Mouse (Mus musculus) gastrocnemius, postnatal 10 days (tissue): ENCODE results near the gene Cftr. TPM values are rescaled to one million over a fixed set of nuclear protein-coding genes. Genes with fewer than 3 reads are reported as not detected.

ENCODE experiments used
- DNase-seq: peaks from one replicate; pipeline ENCODE4 v3.0.0; 2021; ENCODE audit warnings: mixed read lengths
- long read RNA-seq, 2 experiments: library from polyadenylated mRNA; stranded (forward); transcript quantifications; one replicate each; pipeline ENCODE4 v2.0.0; 2021
- total RNA-seq, 2 experiments: library from RNA; stranded (reverse); gene quantifications; 2 replicates each; pipeline ENCODE4 v1.2.3; 2021

Gene Cftr
- not detected for total RNA-seq
- long read RNA-seq, experiment 1: 0 reads
- long read RNA-seq, experiment 2: 0 reads

DNA sequence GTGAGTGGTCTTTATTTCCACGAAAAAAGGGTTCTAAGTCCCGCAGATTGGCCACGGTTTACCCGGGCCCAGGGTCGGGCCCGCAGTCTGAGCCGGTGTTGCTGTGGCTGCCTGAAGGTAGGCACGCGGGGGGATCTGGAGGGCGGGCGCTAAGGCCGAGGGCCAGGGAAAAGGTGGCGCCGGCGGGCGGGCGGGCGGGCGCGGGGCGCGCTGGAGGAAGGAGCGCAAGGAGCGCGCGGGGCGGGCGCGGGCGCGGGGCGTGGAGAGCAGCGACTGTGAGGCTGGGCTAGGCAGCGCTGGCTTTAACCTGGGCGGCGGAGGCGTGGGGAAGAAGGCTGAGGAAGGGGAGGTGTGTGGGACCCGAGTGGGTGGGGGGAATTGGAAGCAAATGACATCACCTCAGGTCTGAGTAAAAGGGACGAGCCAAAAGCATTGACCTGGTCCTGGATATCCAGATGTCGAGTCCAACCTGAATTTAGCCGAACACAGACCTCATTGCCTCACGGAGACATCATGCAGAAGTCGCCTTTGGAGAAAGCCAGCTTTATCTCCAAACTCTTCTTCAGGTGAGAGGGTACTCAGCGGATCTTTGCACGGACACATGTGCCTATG, at the start of gene Cftr:
Gene Cftr, plus strand, starts transcription at position 377 of the 612 bp plus-strand sequence.
- DNase-seq: no peak

DNA sequence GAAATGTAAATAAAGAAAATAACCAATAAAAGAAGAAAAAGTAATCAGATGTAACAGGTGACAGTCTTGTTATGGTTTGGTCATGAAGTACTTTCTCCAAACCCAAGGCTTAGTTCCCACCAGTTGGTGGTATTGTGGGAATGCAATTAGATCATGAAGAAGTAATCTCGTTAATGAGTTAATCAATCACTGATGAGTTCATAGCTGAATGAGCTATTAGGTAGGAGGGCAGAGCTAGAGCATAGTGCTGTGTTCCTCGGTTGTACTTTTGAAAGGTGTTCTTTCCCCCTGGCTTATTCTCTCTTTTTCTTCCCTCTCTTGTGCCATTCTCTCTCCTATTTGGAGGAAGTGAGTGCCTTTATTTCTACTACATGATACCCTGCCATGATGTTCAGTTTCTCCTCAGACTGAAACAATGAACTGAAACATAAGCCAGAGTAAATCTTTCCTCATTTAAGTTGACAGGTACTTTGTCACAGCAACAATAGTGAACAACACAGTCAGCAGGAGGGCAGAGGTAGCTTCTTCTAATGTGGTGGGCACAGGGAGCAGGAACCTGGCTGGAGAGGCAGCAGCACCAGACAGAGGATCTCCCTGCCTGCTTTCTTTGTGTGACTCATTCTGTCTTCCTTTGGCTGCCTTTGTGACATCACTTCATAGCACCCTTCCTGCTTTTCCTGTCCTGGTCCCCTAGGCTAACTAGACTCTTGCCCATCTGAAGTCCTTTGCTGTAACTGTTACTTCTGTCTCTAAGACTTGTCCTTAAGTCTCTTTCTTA, 43.1 kb upstream of the Cftr start:
- DNase-seq: no peak

DNA sequence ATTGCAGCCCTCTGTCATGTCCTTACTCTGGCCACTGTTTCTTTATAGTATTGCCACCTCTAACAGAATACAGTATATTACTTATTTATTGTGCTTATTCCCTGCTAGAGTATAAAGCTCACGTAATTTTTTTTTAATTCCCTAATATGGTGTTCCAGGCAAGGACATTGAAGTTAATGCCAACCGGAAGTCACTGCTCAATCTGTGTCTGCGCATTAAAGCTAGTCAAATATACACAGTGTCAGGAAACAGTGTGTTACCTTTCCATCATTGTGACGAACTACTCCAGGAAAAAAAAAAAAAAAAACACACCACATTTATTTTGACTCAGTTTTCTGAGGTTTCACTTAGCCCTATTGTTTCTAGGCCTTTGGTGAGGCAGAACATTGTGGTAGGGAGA, 42.4 kb upstream of the Cftr start:
- no peak for DNase-seq

DNA sequence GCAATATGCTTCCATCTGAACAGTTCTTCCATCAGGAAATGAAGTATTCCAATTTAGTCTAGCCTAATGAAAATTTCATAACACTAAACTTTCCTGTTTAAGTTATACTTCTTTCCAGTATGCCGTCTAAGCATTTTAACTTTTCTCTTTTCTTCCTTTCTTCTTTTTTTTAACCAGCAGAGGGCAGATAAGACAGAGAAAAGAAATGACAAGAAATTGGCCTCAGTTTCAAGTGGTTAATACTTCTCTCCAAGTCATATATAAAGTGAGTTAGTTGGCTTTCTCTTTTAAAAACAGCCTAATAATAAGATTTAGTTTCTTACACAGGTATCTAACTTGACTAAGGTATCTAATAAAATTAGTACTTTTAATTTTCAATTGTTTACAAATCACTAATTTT, 35.2 kb upstream of the Cftr start:
- DNase-seq: no peak

DNA sequence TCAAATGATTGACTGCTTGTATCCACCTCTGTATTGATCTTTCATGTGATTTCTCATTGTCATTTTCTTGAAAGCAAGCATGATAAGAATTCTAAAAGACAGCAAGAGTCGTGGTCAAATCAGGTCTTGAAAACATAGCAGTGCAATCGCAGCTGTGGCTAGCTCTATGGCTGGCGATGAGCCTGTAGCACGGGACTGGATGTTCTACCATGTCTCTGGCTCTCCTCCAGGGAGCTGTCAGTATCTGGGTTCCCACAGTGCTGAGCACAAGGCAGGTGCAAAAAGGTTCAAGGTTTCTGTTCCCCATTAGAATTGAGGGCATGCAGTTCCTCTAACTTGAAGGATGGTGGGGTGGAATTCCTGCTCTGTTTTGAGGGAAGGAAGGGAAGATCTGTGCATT, 17.5 kb upstream of the Cftr start:
- DNase-seq: no peak

- DNase-seq: no peak
These were observed 869 bp upstream of the Cftr start for GRCm38 (mm10) chr6:18169618-18170017.

- no peak for DNase-seq
These were observed 1.1 kb downstream of the Cftr start for GRCm38 (mm10) chr6:18171614-18172013.

GRCm38 (mm10) chr6:18177509-18177908, 7.0 kb downstream of the Cftr start:
- no peak for DNase-seq

GRCm38 (mm10) chr6:18180665-18181064, 10.2 kb downstream of the Cftr start:
- no peak for DNase-seq

DNA sequence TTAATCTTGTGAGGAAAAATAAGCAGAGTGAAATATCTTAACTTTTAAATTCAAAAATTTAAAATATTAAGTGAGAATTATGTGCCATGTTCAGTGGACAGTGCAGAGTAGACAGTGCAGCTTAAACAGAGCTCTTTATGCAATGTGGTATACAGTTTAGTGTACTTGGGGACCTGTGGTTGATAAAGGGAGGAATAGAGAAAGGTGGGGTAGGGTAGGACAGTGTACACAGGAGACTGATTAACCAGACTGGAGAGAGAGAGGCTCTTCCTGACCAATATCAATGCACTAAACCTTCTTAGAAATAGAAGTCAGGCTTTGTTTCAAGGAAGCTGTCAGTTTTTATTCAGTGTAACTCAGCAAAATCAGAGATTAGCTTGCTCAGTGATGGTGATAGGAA, 12.4 kb downstream of the Cftr start:
- no peak for DNase-seq

GRCm38 (mm10) chr6:18220691-18221090, 50.2 kb downstream of the Cftr start:
- DNase-seq: no peak

DNA sequence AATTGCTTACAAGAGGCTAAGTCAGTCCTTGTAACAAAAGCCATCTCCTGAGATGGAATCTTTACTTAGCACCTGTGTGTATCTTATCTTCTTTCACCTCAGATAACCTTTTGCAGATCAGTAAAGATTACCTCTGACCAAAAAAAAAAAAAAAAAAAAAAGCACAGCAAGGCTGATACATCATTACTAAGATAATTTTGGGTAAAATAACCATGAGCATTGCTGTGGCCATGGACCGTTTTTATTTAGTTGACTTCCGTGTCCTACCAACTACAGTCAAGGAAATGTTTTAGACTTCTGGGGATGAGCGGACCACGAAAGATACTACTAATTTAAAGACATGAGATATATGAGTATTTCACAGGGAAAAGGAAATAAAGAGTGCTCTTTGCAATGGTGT, 52.7 kb downstream of the Cftr start:
- no peak for DNase-seq

DNA sequence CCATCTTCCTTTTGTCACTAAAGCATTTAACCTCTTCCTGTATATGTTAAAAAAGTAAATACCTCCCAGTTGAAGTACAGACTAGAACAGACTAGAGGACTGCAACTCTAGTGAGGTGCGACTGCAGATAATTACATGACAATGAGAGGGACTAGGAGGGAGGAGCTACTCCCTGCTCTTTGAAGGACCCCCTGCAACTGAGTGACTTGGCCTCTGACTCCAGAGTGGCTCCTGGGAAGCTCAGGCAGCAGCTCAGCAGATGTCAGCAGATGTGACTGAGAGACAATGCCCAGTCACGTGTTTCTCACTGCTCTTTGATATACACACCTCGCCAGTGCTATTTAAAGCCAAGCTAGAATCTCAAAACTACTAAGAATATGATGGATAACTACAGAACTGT, 54.7 kb downstream of the Cftr start:
- no peak for DNase-seq

DNA sequence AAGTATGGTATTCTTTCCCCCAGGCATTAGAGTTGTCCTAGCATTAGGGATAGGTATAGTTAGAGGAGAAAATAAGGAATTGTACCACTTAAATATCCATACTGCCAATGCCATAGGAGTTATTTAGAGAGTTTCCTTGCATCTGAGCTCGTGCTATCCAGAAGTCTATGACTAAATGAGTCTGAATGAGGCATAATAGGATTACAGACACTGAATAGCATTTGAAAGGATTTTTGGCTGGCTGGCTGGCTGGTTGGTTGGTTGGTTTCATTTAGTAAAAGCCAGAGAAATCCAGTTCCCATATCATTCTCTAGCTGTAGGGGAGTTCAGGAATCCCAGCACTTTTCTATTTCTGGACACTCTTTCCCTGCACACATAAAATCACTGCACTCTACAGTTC, 76.0 kb downstream of the Cftr start:
- DNase-seq: no peak

DNA sequence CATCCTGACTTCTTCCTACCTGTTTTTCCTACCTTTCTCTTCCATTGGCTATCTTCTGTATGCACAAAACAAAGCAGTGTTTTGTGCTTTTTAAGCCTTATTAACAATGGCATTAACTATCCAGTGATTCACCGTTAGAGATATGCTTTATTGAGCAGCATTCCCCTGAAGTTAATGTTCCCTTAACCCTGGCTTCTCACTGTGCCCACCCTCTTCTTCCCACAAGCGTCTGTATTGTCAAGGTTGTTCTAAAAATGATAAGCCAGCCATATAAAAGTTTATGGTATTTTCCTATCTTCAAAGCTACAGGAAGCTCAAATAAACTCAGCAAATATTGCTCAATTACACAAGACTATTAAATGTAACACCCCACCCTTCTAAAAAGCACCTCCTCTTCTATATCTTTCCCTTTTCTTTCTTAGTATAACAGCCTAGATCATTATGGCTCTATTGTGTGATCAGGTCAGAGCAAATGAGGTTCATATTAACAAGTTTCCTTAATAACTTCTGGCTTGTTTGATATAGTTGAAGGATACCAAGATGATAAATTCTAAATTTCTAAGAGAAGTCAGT, 77.5 kb downstream of the Cftr start:
- DNase-seq: no peak

DNA sequence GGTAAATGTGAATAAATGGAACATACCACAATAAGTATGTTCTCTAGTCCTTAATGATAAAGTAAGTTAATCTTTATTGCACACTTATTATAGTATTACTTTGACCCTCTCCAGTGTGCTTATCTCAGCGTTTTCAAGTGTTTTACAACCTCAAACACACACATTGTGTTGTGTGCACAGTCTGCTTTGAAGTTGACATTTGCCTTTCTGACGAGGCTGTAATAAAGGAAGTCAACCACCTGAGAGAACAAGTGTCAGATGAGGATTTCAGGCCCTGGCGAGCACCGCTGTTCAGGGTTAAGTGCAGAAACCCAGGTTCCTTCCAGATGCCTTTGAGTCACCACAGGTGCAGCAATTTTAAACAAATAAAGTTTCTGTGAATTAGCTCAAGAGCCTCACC, 78.0 kb downstream of the Cftr start:
- DNase-seq: no peak

GRCm38 (mm10) chr6:18254586-18254985, 84.1 kb downstream of the Cftr start:
- no peak for DNase-seq

DNA sequence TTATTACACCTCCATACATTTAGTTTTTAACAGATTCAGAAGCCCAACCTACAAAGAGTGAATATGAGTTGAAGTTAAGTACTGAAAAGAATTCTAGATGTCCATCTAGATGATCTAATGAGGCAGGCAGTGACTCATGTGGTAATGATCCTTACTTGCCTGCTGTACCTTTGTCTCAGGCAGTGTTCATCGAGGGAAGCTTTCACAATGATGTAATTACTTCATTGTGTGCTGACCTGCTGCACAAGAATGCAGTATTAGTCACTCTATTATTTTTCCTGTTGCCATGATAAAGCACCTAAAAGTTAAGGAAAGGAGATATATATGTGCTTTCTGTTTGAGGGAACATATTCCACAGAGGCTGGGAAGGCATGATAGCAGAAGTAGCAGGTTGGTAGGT, 100.5 kb downstream of the Cftr start:
- DNase-seq: no peak

GRCm38 (mm10) chr6:18300781-18301180, 130.3 kb downstream of the Cftr start:
- DNase-seq: no peak

GRCm38 (mm10) chr6:18302105-18302504, 131.6 kb downstream of the Cftr start:
- DNase-seq: no peak

- no peak for DNase-seq
These were observed 132.7 kb downstream of the Cftr start for GRCm38 (mm10) chr6:18303228-18303627.

- DNase-seq: no peak
These were observed 134.6 kb downstream of the Cftr start for GRCm38 (mm10) chr6:18305130-18305529.

- no peak for DNase-seq
These were observed 140.5 kb downstream of the Cftr start for GRCm38 (mm10) chr6:18310983-18311382.
